Mouse (Mus musculus) hindbrain, embryonic 11.5 days (tissue): Measurements from ENCODE around the gene Rpl5. TPM values are rescaled to one million over a fixed set of nuclear protein-coding genes. Genes with fewer than 3 reads are reported as not detected.
A peak's percentile ranks its signal among the peaks of the same experiment; 100 is the strongest.
"Not testable (repeated sequence)": the region's sequence is repeated elsewhere in the genome, so short reads cannot be mapped to it uniquely, and the experiment has no call there.

Experiments
- ATAC-seq: fragments of 200-750 bp; cut with Nextera tagmentation; 2 replicates; pipeline ENCODE4 v1.8.0; 2017; ENCODE audit warnings: mild to moderate bottlenecking, moderate TSS enrichment, moderate library complexity; ENCODE audit not compliant: low FRiP score
- DNase-seq: peaks from one replicate; pipeline ENCODE4 v3.0.0-alpha.2; 2015; ENCODE audit warnings: low spot score
- H3K27ac ChIP-seq: fragments of 300-500 bp; sonication (generic); 2 replicates; pipeline ENCODE4 v1.5.1; 2014; ENCODE audit warnings: mild to moderate bottlenecking, low read depth, low read length
- H3K27me3 ChIP-seq: fragments of 300-500 bp; sonication (generic); 2 replicates; pipeline ENCODE4 v1.6.1; 2014; ENCODE audit warnings: mild to moderate bottlenecking, low read length, moderate library complexity, mixed read lengths; ENCODE audit not compliant: control insufficient read depth, insufficient read depth
- H3K36me3 ChIP-seq: fragments of 300-500 bp; sonication (generic); 2 replicates; pipeline ENCODE4 v1.6.1; 2014; ENCODE audit warnings: mild to moderate bottlenecking, low read length, moderate library complexity, mixed read lengths; ENCODE audit not compliant: control insufficient read depth, insufficient read depth
- H3K4me1 ChIP-seq: fragments of 300-500 bp; sonication (generic); replicated peaks from 2 replicates; pipeline ENCODE4 v1.6.1; 2014; ENCODE audit warnings: low read length, mixed read lengths; ENCODE audit not compliant: control insufficient read depth, insufficient read depth
- H3K4me2 ChIP-seq: fragments of 300-500 bp; sonication (generic); replicated peaks from 2 replicates; pipeline ENCODE4 v1.6.1; 2014; ENCODE audit warnings: mild to moderate bottlenecking, low read depth, low read length
- H3K4me3 ChIP-seq: fragments of 300-500 bp; sonication (generic); 2 replicates; pipeline ENCODE4 v1.5.1; 2014; ENCODE audit warnings: low read depth, low read length
- H3K9ac ChIP-seq: fragments of 300-500 bp; sonication (generic); 2 replicates; pipeline ENCODE4 v1.6.1; 2014; ENCODE audit warnings: low read depth, low read length
- H3K9me3 ChIP-seq: fragments of 300-500 bp; sonication (generic); 2 replicates; pipeline ENCODE4 v1.6.1; 2016; ENCODE audit warnings: low read length; ENCODE audit not compliant: control insufficient read depth
- whole genome bisulfite sequencing: fragments of 180-500 bp; shearing (Covaris S2); extraction: QIAGEN DNeasy Blood & Tissue Kit; methylation state at CpG from one replicate; pipeline ENCODE4 v1.1.7; 2014; 5-methylcytosine and 5-hydroxymethylcytosine counted together
- polyA plus RNA-seq: library from polyadenylated mRNA; unstranded; fragments of >200 nt; fragmentation: Nextera tagmentation; extraction: Ambion mirVana; gene quantifications from 2 replicates; pipeline ENCODE4 v1.2.1, GENCODE M21; 2014

The Rpl5 gene
- polyA plus RNA-seq, 1 experiment from 2014 or later = 79.5 TPM

DNA sequence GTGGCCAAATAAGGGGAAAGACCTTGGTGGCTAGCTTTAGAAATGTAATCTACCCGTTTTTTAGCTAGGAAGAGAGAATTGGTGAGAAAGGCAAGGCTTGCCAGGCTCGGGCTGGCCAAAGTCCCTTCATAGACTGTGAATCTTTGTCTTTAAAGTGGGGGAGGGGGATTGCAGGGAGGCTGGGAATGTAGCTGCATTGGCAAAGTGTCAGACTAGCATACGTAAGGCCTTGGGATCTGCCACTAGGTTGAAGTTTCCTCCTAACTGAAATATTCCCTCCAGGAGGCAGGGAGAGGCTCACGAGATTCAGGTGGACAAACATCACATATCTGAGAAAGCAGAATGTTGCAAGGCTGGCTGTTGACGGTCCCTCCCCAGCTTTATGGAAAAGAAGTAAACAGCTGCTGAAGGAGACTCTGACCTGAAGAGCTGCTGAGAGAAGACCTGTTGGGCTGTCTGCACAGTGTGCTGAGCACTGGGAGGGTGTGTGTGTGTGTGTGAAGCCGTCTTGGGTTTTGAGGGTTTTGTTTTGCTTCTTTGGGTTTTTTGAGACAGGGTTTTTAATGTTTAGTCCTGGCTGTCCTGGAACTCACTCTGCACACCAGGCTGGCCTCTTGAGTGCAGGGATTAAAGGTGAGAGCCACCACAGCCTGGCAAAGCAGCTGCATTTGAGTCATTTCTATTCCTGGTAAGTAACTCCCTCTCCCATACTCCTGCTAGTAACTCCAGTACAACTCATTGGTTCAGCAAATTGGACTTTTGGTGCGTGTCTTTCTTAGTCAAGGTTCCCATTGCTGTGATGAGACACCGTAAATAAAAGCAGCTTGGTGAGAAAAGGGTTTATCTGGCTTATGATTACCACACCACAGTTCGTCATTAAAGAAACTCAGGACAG is 10.1 kb upstream of the Rpl5 start:
- WGBS = 67% methylated on average over 9 of the region's 9 CpGs
- ATAC-seq (no peak), DNase-seq (no peak)
- H3K4me3 ChIP-seq = no peak overlapping the region
- no peaks in the 10 kb centered on the region for H3K9me3 ChIP-seq
- no peak overlapping the region for H3K27ac ChIP-seq
- H3K27me3 ChIP-seq = no peaks in the 10 kb centered on the region
- H3K36me3 ChIP-seq = no peaks in the 10 kb centered on the region
- H3K9ac ChIP-seq = no peak overlapping the region
- no peak overlapping the region for H3K4me2 ChIP-seq
- no peaks in the 10 kb centered on the region for H3K4me1 ChIP-seq

DNA sequence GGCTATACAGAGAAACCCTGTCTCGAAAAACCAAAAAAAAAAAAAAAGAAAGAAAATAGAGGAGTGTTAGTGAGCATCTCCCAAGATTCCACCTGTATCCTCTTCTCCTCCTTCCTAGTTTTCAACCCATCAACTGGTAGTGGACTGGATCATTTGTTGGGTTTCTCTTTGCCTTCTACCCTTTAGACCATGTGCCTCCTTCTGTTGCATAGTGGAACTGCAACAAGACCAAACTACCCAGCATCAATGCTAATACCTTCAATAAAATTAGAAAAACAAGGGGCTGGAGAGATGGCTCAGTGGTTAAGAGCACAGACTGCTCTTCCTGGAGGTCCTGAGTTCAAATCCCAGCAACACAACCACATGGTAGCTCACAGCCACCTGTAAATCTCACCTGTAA is 8.8 kb upstream of the Rpl5 start:
- H3K27ac ChIP-seq, H3K36me3 ChIP-seq, H3K4me3 ChIP-seq, H3K27me3 ChIP-seq, H3K4me2 ChIP-seq, ATAC-seq, H3K9ac ChIP-seq, H3K4me1 ChIP-seq, H3K9me3 ChIP-seq: not testable (repeated sequence)
- DNase-seq = peak; percentile 19
- no CpG with 5 or more reads among the region's 1 CpGs for WGBS

DNA sequence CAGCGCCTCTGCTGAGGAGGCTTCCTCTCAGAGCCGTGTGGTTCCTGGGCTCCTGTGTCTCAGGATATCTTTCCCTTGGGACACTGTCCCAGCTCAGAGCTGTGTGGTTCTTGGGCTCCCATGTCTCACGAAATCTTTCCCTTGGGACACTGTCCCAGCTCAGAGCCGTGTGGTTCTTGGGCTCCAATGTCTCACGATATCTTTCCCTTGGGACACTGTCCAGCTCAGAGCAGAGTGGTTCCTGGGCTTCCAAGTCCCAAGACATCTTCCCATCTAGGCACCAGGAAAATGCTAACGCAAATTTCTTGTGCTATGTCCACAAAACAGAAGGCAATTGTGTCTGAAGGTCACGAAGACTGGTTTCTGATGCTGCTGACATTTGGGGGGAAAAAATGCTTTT is 5.6 kb upstream of the Rpl5 start:
- Histone ChIP-seq H3K4me2 (no peak overlapping the region), H3K27ac (no peak overlapping the region), H3K36me3 (no peaks in the 10 kb centered on the region), H3K4me1 (no peaks in the 10 kb centered on the region), H3K9ac (no peak overlapping the region), H3K4me3 (no peak overlapping the region), H3K9me3 (no peaks in the 10 kb centered on the region), H3K27me3 (no peaks in the 10 kb centered on the region)
- ATAC-seq (no peak), DNase-seq (no peak)
- WGBS = 77% methylated on average over 7 of the region's 7 CpGs

DNA sequence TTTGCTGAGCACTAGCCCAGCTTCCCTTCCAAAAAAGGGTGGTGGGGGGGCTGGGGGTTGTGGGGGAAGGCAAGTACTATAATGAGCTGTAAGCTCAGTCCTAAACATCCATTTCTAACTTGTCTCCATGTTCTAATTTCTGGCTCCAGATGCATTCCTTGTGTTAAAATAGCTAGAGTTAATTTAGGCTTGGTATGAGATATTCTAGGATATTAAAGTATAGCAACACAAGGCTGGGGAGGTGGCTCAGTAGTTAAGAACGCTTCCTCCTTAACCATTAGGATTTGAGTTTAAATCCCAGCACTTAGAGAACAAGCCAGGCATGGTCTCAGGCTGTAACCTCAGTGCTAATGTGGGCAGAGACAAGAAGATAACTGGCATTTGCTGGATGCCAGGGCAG is 4.0 kb upstream of the Rpl5 start:
- Histone ChIP-seq H3K9ac (no peak overlapping the region), H3K27me3 (no peaks in the 10 kb centered on the region), H3K4me2 (no peak overlapping the region), H3K27ac (no peak overlapping the region), H3K4me3 (no peak overlapping the region), H3K4me1 (no peaks in the 10 kb centered on the region), H3K9me3 (no peaks in the 10 kb centered on the region), H3K36me3 (no peaks in the 10 kb centered on the region)
- DNase-seq = no peak
- no peak for ATAC-seq
- 70% methylated on average over 1 of the region's 1 CpGs for WGBS

DNA sequence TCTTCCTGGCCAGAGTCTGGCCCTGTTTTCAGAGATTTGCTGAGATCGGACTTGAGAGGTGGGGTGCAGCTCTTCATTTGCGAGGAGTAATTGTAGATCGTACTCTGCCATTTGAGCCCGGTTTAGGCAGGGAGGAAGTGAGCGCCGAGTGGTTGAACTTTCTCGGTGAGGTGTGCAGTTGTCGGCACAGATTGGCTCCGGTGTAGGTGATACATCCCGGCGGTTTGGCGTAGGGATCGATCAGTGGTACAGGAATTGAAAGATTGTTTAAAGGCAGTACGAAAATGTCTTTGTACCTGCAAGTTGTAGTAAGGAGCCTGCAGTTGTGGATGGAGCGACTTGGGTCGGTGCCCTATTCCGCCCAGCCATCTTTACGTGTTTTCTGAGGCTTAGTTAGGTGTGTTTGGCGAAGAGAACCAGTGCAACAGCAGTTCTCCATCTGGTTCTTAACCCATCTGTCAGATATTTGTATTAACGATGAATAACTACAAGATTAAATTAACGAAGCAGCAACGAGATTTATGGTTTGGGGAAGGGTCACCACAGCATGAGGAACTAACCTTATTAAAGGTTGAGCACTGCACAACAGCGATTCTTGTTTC is 813 bp downstream of the Rpl5 start:
- ATAC-seq (no peak; the same call in 1 of the 2 replicates), DNase-seq (no peak)
- Histone ChIP-seq H3K9ac (peak overlapping the region; percentile 88), H3K27me3 (no peaks in the 10 kb centered on the region), H3K9me3 (no peaks in the 10 kb centered on the region), H3K4me1 (no peaks in the 10 kb centered on the region), H3K27ac (peak overlapping the region; percentile 82), H3K36me3 (no peaks in the 10 kb centered on the region), H3K4me3 (peak overlapping the region; percentile 64), H3K4me2 (peak overlapping the region; percentile 47)
- under 1% methylated on average over 23 of the region's 23 CpGs for WGBS

DNA sequence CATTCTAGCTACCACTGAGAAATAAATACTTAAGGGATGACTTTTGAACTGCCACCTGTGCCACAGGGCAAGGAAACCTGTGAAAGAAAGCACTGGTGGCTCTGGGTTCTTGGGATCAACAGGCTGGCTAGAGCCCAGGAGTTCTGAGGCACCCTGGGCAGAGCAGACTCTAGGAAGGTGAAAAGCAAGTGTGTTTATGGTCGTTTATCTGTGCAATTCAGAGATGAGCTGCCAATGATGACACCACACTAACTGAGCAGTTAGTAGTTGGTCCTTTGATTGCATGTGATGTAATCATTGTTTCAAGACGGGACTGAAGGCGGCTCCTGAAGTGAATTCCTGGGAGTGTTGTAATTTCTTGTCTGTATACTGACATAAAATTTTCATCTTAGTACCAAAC is 4.0 kb downstream of the Rpl5 start:
- H3K27ac ChIP-seq = no peak overlapping the region
- H3K9me3 ChIP-seq = no peaks in the 10 kb centered on the region
- H3K4me3 ChIP-seq = no peak overlapping the region
- no peaks in the 10 kb centered on the region for H3K27me3 ChIP-seq
- ATAC-seq (no peak), DNase-seq (no peak)
- H3K4me1 ChIP-seq = no peaks in the 10 kb centered on the region
- H3K4me2 ChIP-seq = no peak overlapping the region
- WGBS = 88% methylated on average over 3 of the region's 3 CpGs
- peaks cover 12% of the 10 kb centered on the region; the same call in 1 of the 2 replicates for H3K36me3 ChIP-seq
- H3K9ac ChIP-seq = no peak overlapping the region

DNA sequence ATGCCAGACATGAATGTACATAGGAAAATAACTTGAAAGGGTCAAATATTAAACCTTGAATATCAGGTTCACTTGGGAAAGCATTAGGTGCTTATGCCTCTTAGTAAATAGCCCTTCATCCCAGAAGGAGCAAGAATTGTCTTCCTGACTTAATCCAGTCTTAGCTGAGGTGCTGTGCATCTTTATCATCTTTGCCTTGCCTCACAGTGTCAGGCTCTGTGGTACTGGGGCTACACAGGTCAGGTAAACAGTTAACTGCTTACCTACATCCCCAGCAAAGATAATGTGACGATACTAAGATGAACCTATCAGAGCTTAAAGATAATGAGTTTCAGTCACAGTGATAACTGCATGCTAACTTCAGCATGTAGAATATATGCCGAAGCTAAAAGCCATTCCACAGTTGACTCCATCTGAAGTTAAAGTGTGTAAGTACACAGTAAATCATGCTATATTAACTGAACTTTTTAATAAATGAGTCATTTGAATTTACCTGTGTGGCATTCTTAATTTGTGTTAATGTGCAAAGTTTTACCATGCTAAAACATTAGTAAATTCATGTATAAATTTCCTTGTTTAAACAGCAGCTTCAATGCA is 8.3 kb downstream of the Rpl5 start:
- DNase-seq = no peak
- no peak overlapping the region for H3K4me3 ChIP-seq
- ATAC-seq = no peak
- H3K9ac ChIP-seq = no peak overlapping the region
- H3K27me3 ChIP-seq = no peaks in the 10 kb centered on the region
- 92% methylated on average over 2 of the region's 2 CpGs for WGBS
- no peaks in the 10 kb centered on the region for H3K4me1 ChIP-seq
- H3K36me3 ChIP-seq = peaks cover 14% of the 10 kb centered on the region; the same call in 1 of the 2 replicates
- no peak overlapping the region for H3K4me2 ChIP-seq
- no peaks in the 10 kb centered on the region for H3K9me3 ChIP-seq
- no peak overlapping the region for H3K27ac ChIP-seq

DNA sequence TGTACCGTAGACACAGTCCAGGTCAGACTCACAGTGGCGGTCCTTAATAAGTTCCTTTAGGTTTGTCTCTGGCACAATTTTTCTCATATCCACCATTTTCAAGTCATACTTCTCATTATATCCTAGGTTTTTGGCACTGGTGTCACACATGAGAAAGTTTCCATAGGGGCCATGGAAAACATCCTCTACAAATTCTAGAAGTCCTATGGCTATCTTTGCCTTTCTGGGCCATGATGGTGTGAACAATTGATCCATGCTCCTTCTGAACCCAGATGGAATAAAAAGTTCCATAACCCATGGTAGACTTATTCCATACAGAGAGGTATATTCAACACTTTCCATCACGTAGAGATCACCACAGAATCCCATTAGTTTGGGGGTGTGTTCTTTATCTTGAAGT is 9.4 kb downstream of the Rpl5 start:
- DNase-seq (no peak), ATAC-seq (no peak)
- H3K36me3 ChIP-seq = peaks cover 14% of the 10 kb centered on the region; the same call in 1 of the 2 replicates
- no peaks in the 10 kb centered on the region for H3K4me1 ChIP-seq
- WGBS = 92% methylated on average over 3 of the region's 3 CpGs
- H3K27me3 ChIP-seq = no peaks in the 10 kb centered on the region
- no peak overlapping the region for H3K4me2 ChIP-seq
- H3K9me3 ChIP-seq = no peaks in the 10 kb centered on the region
- H3K4me3 ChIP-seq = no peak overlapping the region
- no peak overlapping the region for H3K9ac ChIP-seq
- no peak overlapping the region for H3K27ac ChIP-seq
